Mouse (Mus musculus) hindbrain, embryonic 11.5 days (tissue): Measurements from ENCODE around the gene Tmem50b. TPM values are rescaled to one million over a fixed set of nuclear protein-coding genes. Genes with fewer than 3 reads are reported as not detected.

Experiments
- polyA plus RNA-seq: library from polyadenylated mRNA; unstranded; fragments of >200 nt; fragmentation: Nextera tagmentation; extraction: Ambion mirVana; gene quantifications from 2 replicates; pipeline ENCODE4 v1.2.1, GENCODE M21; 2014

The Tmem50b gene
- polyA plus RNA-seq, 1 experiment from 2014 or later, result 55.9 TPM

Other genes starting within 250 kb of the Tmem50b start
- 33.4 and 35.4 TPM in 2 replicates for gene Ifnar2, start 225.0 kb downstream of the Tmem50b start, polyA plus RNA-seq
- gene Gm21970, start 206.1 kb downstream of the Tmem50b start, polyA plus RNA-seq, result not detected in 2 replicates
- gene Il10rb, start 191.6 kb downstream of the Tmem50b start, polyA plus RNA-seq, result 8.6 and 9.0 TPM in 2 replicates
- 51.6 and 52.9 TPM in 2 replicates for gene Ifnar1, start 112.6 kb downstream of the Tmem50b start, polyA plus RNA-seq
- gene Ifngr2, start 50.7 kb downstream of the Tmem50b start, polyA plus RNA-seq, result 35.1 and 36.8 TPM in 2 replicates
- gene Dnajc28, start 21.2 kb upstream of the Tmem50b start, polyA plus RNA-seq, result 5.6 and 6.1 TPM in 2 replicates
- gene Gart, start 49.2 kb upstream of the Tmem50b start, polyA plus RNA-seq, result 82.5 and 94.2 TPM in 2 replicates
- gene Son, start 49.7 kb upstream of the Tmem50b start, polyA plus RNA-seq, result 141 and 180 TPM in 2 replicates
- gene Donson, start 91.0 kb upstream of the Tmem50b start, polyA plus RNA-seq, result 33.4 and 38.5 TPM in 2 replicates
- 75.6 and 93.4 TPM in 2 replicates for gene Cryzl1, start 131.2 kb upstream of the Tmem50b start, polyA plus RNA-seq
- gene Itsn1, start 131.5 kb upstream of the Tmem50b start, polyA plus RNA-seq, result 61.1 and 61.7 TPM in 2 replicates